Mouse (Mus musculus): Measurements from ENCODE around the gene 4931406C07Rik.

4931406C07Rik gene

DNA sequence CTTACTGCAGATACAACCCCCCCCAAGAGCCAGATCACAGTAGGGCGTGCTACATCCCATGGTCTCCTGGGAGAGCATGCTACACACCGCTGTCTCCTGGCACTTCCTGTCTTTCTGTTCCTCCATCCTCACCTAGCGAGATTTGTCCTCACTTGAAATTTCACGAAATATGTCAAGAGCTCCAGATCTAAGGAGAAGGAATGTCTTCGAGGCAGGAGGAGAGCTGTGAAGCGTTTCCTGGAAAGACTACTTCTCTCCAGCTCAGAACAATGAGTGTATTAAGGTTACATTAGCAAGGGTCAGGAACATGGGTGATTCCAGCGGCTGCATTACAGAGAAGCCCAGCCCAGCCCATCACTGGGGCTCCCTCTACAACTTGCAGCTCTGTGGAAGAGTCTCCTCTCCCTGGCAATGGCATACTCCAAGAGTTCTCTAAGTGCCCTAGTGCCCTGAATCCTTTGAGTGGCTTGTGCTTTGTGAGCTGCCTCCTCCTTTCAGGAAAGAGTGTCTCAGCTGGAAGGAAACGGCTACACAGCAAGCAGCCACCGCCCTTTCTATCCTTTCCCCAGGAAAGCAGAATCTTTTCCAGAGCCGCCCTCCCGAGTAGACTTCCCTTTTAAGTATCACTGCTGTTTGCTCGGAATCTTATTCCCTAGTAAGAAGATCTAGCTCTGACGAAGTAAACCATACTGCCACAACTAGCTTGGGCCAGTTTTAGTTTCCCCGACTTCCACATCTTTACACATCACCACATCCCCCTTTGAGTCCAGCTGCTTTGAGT is 68.5 kb downstream of the 4931406C07Rik start:
- DNase-seq = no peak

DNA sequence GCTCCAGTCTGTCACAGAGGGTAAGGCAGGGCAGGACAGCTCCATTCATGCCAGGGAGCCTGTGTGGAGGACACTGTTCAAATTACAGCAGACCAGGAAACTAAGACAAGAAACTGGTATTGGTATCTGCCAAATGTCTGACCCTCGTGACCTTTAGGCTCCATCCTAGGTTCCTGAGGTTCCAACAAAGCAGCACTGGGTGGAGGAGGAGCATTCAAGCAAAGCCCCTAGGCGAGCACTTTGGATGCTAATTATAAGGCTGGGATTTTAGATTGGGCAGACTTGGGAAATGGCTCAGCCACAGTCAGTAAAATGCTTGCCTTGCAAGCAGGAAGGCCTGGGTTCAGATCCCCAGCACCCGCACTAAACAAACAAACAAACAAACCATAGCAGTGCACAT is 70.3 kb downstream of the 4931406C07Rik start:
- no peak for DNase-seq

DNA sequence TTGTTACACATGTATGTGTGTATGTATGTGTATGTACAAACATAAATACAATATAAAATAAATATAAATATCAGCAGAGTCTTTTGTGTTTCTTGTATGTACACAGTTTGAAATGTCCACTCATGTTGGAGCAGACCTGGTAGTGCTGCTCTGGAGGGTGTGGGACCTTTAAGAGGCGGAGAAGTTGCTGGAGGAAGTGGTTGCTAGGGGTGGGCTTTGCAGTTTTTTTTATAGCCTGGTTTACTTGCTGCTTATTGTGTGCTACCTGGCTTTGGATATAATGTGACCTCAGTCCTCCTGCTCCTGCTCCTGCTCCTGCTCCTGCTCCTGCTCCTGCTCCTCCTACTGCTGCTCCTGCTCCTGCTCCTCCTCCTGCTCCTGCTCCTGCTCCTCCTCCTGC is 72.6 kb downstream of the 4931406C07Rik start:
- no peak for DNase-seq

Measured in cerebellum, postnatal 14 days (tissue).